Mouse (Mus musculus) stomach, embryonic 15.5 days (tissue): Measurements from ENCODE around the gene Mrpl45. TPM values are rescaled to one million over a fixed set of nuclear protein-coding genes. Genes with fewer than 3 reads are reported as not detected.
"Not testable (repeated sequence)": the region's sequence is repeated elsewhere in the genome, so short reads cannot be mapped to it uniquely, and the experiment has no call there.

ENCODE experiments used
- ATAC-seq: fragments of 200-750 bp; cut with Nextera tagmentation; 2 replicates; pipeline ENCODE4 v1.8.0; 2017; ENCODE audit warnings: low read depth, moderate number of reproducible peaks, moderate TSS enrichment; ENCODE audit not compliant: insufficient read depth, low FRiP score
- H3K27ac ChIP-seq: fragments of 300-500 bp; sonication (generic); 2 replicates; pipeline ENCODE4 v1.5.1; 2015; ENCODE audit warnings: mild to moderate bottlenecking, inconsistent platforms
- H3K27me3 ChIP-seq: fragments of 300-500 bp; sonication (generic); replicated peaks from 2 replicates; pipeline ENCODE4 v1.6.1; 2015; ENCODE audit warnings: inconsistent platforms
- H3K36me3 ChIP-seq: fragments of 300-500 bp; sonication (generic); 2 replicates; pipeline ENCODE4 v1.6.1; 2015; ENCODE audit warnings: inconsistent platforms
- H3K4me1 ChIP-seq: fragments of 300-500 bp; sonication (generic); 2 replicates; pipeline ENCODE4 v1.6.1; 2015; ENCODE audit warnings: inconsistent platforms
- H3K4me2 ChIP-seq: fragments of 300-500 bp; sonication (generic); 2 replicates; pipeline ENCODE4 v1.6.1; 2015; ENCODE audit warnings: mild to moderate bottlenecking, inconsistent platforms
- H3K4me3 ChIP-seq: fragments of 300-500 bp; sonication (generic); replicated peaks from 2 replicates; pipeline ENCODE4 v1.5.1; 2015; ENCODE audit warnings: inconsistent platforms
- H3K9ac ChIP-seq: fragments of 300-500 bp; sonication (generic); 2 replicates; pipeline ENCODE4 v1.6.1; 2015; ENCODE audit warnings: inconsistent platforms
- H3K9me3 ChIP-seq: fragments of 300-500 bp; sonication (generic); 2 replicates; pipeline ENCODE4 v1.6.1; 2016; ENCODE audit warnings: inconsistent platforms
- WGBS: fragments of 180-500 bp; shearing (Covaris S2); methylation state at CpG from one replicate; pipeline ENCODE4 v1.1.7; 2015; 5-methylcytosine and 5-hydroxymethylcytosine counted together
- polyA plus RNA-seq: library from polyadenylated mRNA; unstranded; fragments of >200 nt; fragmentation: Nextera tagmentation; extraction: Ambion mirVana; gene quantifications from 2 replicates; pipeline ENCODE4 v1.2.1, GENCODE M21; 2015

Mrpl45 gene
- 41.5 and 46.4 TPM in 2 replicates for polyA plus RNA-seq

DNA sequence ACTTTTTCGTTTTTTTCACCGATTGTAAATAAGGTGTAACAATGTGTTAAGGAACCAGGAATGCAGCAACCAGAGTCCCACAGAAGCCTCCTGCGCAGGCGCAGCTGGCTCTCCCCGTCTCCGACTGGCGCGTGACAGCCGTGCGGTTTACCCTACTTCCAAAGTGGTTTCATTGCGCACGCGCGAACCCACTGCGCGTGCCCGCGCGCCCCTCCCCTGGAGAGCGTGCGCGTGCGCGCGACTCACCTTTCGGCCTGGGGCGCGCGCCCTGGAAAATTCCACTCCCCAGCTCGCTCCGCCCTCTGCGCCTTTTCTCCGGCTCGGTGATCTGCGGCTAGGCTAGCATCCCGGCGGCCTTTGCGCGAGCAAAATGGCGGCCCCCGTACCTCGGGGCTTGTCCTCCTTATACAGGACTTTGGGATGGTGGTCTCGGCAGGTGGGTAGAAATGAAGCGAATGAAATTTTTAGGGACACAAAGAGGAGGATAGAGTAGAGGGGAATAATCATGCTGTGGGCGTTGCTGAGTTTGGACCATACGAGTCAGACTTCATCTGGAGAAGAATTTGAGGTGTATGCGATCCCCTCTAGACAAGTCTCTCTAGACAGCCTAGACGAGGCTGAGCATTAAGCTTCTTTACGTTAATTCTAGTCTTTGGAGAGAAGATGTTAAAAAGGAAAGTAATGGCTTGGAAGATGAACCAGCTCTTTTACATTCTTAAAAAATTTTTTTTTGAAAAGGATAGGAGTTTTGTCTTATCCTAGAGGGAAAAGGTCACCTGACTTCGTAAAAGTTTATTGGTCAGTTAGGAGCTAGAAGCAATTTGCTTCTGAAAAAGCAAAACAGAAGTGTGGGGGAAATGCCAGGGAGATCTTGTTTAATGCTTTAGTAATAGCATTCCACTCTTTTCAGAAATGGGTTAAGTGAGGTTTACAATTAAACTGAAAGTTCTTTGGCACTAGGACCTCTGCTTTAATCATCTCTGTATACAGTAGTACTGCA, at the start of gene Mrpl45:
TSS of gene Mrpl45 (plus strand) at position 213 of the 1,000 bp plus-strand sequence.
- Histone ChIP-seq H3K9me3 (no peaks in the 10 kb centered on the region), H3K4me1 (0 out of 2 replicates have a peak, but pooled peaks cover 5% of the 10 kb centered on the region), H3K4me3 (peak within 1 kb of the TSS; percentile 61), H3K4me2 (peak within 1 kb of the TSS; percentile 55), H3K27ac (peak within 1 kb of the TSS; percentile 77), H3K36me3 (no peaks in the 10 kb centered on the region), H3K27me3 (no peaks in the 10 kb centered on the region), H3K9ac (peak within 1 kb of the TSS; percentile 39; the same call in 1 of the 2 replicates)
- ATAC-seq, result peak; percentile 92
- under 1% methylated on average over 50 of the region's 50 CpGs for WGBS

DNA sequence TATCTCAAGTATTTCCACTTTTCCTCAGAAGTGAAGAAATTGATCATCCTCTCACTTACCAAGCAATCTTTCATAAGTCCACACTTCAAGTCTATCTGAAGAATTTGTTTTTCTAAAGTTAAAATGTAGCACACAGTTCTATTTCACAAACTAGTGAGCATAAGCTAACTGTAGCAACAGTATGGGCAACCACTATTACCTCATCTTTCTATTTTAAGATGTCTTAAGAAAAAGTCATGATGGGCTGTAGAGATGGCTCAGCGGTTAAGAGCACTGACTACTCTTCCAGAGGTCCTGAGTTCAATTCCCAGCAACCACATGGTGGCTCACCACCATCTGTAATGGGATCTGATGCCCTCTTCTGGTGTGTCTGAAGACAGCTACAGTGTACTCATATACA, 49.0 kb upstream of the Mrpl45 start:
- ATAC-seq, H3K9ac ChIP-seq, H3K27me3 ChIP-seq, H3K9me3 ChIP-seq, H3K4me1 ChIP-seq, H3K4me2 ChIP-seq, H3K27ac ChIP-seq, H3K36me3 ChIP-seq, H3K4me3 ChIP-seq: not testable (repeated sequence)
- 96% methylated on average over 1 of the region's 1 CpGs for WGBS

DNA sequence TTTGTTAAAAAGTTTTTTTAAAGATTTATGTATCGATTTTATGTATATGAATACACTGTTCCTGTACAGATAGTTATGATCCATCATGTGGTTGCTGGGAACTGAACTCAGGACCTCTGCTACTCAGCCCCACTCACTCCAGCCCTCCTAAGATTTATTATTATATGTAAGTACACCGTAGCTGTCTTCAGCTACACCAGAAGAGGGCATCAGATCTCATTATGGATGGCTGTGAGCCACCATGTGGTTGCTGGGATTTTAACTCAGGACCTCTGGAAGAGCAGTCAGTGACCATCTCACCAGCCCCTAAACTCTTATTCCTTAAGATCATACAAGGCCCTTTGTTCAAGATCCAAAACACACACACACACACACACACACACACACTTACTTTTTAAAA, 45.5 kb upstream of the Mrpl45 start:
- not testable (repeated sequence) for H3K27ac ChIP-seq, H3K9ac ChIP-seq, H3K9me3 ChIP-seq, ATAC-seq, H3K4me1 ChIP-seq, H3K36me3 ChIP-seq, H3K4me2 ChIP-seq, H3K4me3 ChIP-seq, H3K27me3 ChIP-seq
- 71% methylated on average over 2 of the region's 2 CpGs for WGBS

DNA sequence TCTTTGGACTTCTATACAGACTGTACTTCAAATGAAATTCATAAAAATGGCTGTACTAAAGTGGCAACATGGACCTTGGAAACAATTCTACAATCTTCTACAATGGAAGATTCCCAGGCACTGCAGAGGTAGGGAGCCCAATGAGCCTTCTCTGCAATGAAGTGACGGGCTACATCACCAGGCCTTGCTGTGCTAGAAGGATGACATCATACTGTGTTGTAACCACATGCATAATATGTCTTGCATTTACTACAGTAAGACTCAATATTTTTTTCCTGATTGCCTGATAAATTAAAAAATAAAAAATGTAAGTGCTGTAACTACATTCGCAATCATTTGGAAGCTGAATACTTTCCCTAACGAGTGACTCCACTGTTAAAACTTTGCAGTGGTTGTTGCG, 42.7 kb upstream of the Mrpl45 start:
- Histone ChIP-seq H3K9me3 (no peaks in the 10 kb centered on the region), H3K4me1 (peaks cover 4% of the 10 kb centered on the region; the same call in 1 of the 2 replicates), H3K4me3 (no peak overlapping the region), H3K36me3 (no peaks in the 10 kb centered on the region), H3K9ac (no peak overlapping the region), H3K27ac (no peak overlapping the region), H3K27me3 (no peaks in the 10 kb centered on the region), H3K4me2 (no peak overlapping the region)
- WGBS, result 94% methylated on average over 4 of the region's 4 CpGs
- ATAC-seq, result no peak

DNA sequence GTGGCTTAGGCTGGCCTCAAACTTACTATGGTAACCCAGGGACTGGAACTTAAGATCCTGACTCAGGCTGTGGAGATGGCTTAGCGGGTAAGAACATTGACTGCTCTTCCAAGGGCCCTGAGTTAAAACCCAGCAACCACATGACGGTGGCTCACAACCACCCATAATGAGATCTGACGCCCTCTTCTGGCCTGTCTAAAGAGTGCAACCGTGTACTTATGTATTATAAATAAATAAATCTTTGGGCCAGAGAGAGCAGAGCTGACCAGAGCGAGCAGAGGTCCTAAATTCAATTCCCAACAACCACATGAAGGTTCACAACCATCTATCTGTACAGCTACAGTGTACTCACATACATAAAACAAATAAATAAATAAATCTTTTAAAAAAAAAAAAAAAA, 41.9 kb upstream of the Mrpl45 start:
- H3K4me3 ChIP-seq, result no peak overlapping the region
- WGBS, result 81% methylated on average over 5 of the region's 5 CpGs
- H3K9me3 ChIP-seq, result no peaks in the 10 kb centered on the region
- H3K36me3 ChIP-seq, result no peaks in the 10 kb centered on the region
- H3K27me3 ChIP-seq, result no peaks in the 10 kb centered on the region
- no peak overlapping the region for H3K4me2 ChIP-seq
- H3K4me1 ChIP-seq, result peaks cover 11% of the 10 kb centered on the region; the same call in 1 of the 2 replicates
- no peak for ATAC-seq
- no peak overlapping the region for H3K9ac ChIP-seq
- no peak overlapping the region for H3K27ac ChIP-seq

DNA sequence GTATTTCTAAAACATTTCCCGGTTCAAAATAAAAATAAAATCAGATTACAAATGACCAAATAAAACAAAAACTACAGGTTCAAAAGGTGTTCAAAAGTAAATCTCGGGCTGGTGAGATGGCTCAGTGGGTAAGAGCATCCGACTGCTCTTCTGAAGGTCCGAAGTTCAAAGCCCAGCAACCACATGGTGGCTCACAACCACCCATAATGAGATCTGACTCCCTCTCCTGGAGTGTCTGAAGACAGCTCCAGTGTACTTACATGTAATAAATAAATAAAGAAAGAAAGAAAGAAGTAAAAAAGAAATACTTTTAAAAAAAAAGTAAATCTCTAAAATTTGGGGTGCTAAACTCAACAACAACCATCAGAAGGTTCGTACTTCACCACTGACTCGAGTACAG, 40.6 kb upstream of the Mrpl45 start:
- H3K9ac ChIP-seq, H3K9me3 ChIP-seq, H3K4me2 ChIP-seq, H3K4me3 ChIP-seq, ATAC-seq, H3K36me3 ChIP-seq, H3K27ac ChIP-seq, H3K27me3 ChIP-seq: not testable (repeated sequence)
- H3K4me1 ChIP-seq, result peaks cover 17% of the 10 kb centered on the region; the same call in 1 of the 2 replicates
- 87% methylated on average over 6 of the region's 6 CpGs for WGBS

DNA sequence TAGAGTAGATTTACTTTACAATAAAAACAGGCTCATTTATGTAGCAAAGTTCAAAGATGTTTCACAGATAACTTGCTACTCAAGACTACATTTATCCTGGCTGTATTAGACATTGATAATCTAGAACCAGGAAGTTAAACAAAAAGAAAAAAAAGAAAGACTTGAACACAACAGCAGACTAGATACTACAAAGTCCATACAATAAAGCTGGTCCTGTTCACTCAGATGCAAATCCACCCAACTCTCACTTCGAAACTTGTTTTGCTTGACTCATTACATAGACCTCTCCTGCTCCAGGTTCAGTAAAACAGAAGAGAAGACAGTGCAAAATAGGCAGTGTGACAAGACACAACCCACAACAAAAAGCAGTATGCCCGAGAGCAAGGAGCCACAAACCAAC, 40.2 kb upstream of the Mrpl45 start:
- no peak for ATAC-seq
- no peaks in the 10 kb centered on the region for H3K9me3 ChIP-seq
- H3K4me2 ChIP-seq, result no peak overlapping the region
- no peaks in the 10 kb centered on the region for H3K36me3 ChIP-seq
- 76% methylated on average over 2 of the region's 2 CpGs for WGBS
- H3K9ac ChIP-seq, result no peak overlapping the region
- H3K4me1 ChIP-seq, result peaks cover 17% of the 10 kb centered on the region; the same call in 1 of the 2 replicates
- no peak overlapping the region for H3K4me3 ChIP-seq
- no peak overlapping the region for H3K27ac ChIP-seq
- no peaks in the 10 kb centered on the region for H3K27me3 ChIP-seq

DNA sequence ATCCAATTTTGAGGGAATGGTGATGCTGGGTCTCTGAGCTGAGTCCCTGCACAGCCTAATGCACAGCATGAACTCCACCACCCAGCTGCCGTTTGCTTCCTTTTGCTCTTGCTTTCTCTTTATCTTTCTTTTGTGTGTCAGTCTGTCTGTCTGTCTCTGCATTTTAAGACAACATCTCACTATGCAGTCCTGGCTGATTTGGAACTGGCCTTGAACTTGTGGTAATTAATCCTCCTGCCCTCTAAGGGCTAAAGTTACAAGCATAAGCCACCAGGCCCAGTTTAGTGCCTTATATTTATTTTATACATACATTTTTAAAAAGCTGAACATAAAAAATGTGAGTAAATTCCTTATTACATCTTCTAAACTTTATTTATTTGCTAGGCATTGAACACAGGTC, 39.5 kb upstream of the Mrpl45 start:
- no peak overlapping the region for H3K4me2 ChIP-seq
- 51% methylated on average over 1 of the region's 1 CpGs for WGBS
- no peaks in the 10 kb centered on the region for H3K36me3 ChIP-seq
- peaks cover 17% of the 10 kb centered on the region; the same call in 1 of the 2 replicates for H3K4me1 ChIP-seq
- ATAC-seq, result no peak
- no peak overlapping the region for H3K4me3 ChIP-seq
- no peak overlapping the region for H3K27ac ChIP-seq
- no peak overlapping the region for H3K9ac ChIP-seq
- no peaks in the 10 kb centered on the region for H3K27me3 ChIP-seq
- H3K9me3 ChIP-seq, result no peaks in the 10 kb centered on the region

DNA sequence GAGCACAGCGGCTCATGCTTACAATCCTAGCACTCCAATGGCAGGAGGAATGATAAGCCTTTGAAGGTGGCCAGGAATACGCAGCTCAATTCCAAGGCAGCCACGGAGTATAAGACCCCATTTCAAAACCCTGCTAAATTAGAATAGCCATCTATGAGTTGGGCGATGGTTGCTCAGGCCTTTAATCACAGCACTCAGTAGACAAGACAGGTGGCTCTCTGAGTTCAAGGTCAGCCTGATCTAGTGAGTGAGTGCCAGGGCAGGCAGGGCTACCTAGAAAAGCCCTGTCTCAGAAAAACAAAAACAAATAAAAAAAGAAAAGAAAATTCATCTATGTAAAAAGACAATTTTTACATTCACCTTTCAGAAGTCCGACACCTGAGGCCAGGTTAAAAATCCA, 38.4 kb upstream of the Mrpl45 start:
- no peaks in the 10 kb centered on the region for H3K36me3 ChIP-seq
- no peak overlapping the region for H3K9ac ChIP-seq
- no peaks in the 10 kb centered on the region for H3K9me3 ChIP-seq
- no peak overlapping the region for H3K4me2 ChIP-seq
- no peak for ATAC-seq
- 84% methylated on average over 5 of the region's 5 CpGs for WGBS
- no peaks in the 10 kb centered on the region for H3K27me3 ChIP-seq
- peaks cover 17% of the 10 kb centered on the region; the same call in 1 of the 2 replicates for H3K4me1 ChIP-seq
- H3K4me3 ChIP-seq, result no peak overlapping the region
- no peak overlapping the region for H3K27ac ChIP-seq

DNA sequence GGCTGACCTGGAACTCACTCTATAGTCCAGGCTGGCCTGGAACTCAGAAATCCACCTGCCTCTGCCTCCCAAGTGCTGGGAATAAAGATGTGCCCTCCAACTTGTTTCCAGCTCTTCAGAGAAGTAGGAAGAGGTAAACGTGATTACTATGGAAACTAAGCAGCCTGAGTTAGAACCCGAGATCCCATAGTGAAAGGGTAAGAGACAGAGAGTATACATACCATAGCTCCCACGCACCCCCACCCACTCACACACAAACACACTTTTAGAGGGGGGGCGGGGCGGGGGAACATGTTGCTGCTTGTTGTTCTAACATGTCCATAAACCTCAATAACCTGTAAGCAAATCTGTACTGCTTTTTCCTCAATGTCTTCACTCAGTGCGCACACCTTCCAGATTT, 37.1 kb upstream of the Mrpl45 start:
- Histone ChIP-seq H3K4me1 (peaks cover 17% of the 10 kb centered on the region; the same call in 1 of the 2 replicates), H3K4me3 (peak overlapping the region; percentile 100), H3K36me3 (no peaks in the 10 kb centered on the region), H3K9me3 (no peaks in the 10 kb centered on the region), H3K27ac (no peak overlapping the region), H3K9ac (no peak overlapping the region; the same call in 1 of the 2 replicates), H3K27me3 (no peaks in the 10 kb centered on the region), H3K4me2 (peak overlapping the region; percentile 69)
- no peak for ATAC-seq
- 65% methylated on average over 6 of the region's 6 CpGs for WGBS

DNA sequence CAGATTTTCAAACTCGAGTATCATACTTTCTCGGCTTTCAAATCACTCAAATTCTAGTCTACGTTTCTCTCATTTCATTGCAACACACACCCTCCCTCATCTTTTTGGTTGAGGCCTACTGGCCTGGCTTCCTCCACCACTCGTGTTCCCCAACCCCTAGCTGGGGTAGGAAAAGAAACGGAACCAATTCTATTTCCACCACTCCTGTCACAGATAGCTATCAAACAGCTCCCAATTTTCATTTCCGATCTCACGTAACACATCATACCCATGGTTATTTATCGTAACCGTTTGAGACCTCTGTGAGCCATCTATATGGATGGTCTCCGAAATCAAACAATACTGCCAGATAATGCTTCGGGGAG, 36.5 kb upstream of the Mrpl45 start:
- peak overlapping the region; percentile 69 for H3K4me2 ChIP-seq
- H3K4me3 ChIP-seq, result peak overlapping the region; percentile 100
- WGBS, result 14% methylated on average over 11 of the region's 11 CpGs
- H3K27ac ChIP-seq, result peak overlapping the region; percentile 98
- ATAC-seq, result no peak
- H3K9me3 ChIP-seq, result no peaks in the 10 kb centered on the region
- H3K4me1 ChIP-seq, result peaks cover 17% of the 10 kb centered on the region; the same call in 1 of the 2 replicates
- H3K27me3 ChIP-seq, result no peaks in the 10 kb centered on the region
- H3K9ac ChIP-seq, result peak overlapping the region; percentile 100; the same call in 1 of the 2 replicates
- H3K36me3 ChIP-seq, result no peaks in the 10 kb centered on the region
